ENCODE assay signal across 11 mouse cellular contexts in the genomic region with DNA sequence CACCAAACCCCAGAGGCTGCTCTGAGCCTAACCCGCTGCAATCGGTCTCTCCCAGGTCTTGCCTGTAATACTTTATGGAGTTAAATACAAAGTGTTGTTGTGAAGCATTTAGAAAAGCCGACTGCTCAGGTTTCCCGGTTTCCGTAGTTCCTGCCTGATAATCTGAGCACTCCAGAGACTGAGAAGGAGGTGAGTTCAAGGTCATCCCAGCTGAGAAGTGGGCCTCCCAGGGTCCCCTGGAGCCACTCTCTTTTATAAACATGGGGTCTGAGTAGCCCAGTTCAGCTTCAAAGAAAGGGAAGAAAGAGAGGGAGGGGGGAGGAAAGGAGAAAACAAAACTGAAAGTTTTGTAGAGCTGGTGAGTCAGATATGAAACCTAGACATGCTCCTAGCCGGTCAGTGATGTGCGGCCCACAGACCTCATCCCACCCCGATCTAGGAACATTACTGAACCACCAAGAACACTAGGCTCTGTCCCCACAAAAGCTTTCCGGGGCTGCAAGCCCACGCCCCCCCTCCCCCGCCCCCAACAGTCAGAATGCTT. TPM values are rescaled to one million over a fixed set of nuclear protein-coding genes. Genes with fewer than 3 reads are reported as not detected.
DNase-seq lines count a peak whose midpoint lies in the region; ATAC-seq lines count a peak whose summit lies in the region.
"Had no signal": no experiment of that assay in that cellular context is flagged by ENCODE, and none has a peak within 500 bp of the region (broad histone marks: within the 10 kb centered on the region; RNA-seq: fewer than 3 reads in every experiment).

TSS of gene Zbtb12 (plus strand) at position 148 of the 544 bp plus-strand sequence.

- H3K4me1 ChIP-seq in heart, embryonic 10.5 days = peaks cover 25% of the 10 kb centered on the region
- H3K4me1 ChIP-seq in midbrain, embryonic 16.5 days (ENCODE audit: control insufficient read depth, insufficient read depth, low read length) = no peaks in the 10 kb centered on the region
- H3K4me1 ChIP-seq in midbrain, embryonic 14.5 days (ENCODE audit: control insufficient read depth, insufficient read depth, low read length) = no peaks in the 10 kb centered on the region
- H3K4me1 ChIP-seq in neural tube, embryonic 15.5 days = no peaks in the 10 kb centered on the region

- peaks cover 22% of the 10 kb centered on the region; the same call in 1 of the 2 replicates for H3K27me3 ChIP-seq in heart, embryonic 10.5 days (ENCODE audit: insufficient read depth, poor library complexity, severe bottlenecking)
- H3K27me3 ChIP-seq in midbrain, embryonic 16.5 days (ENCODE audit: control insufficient read depth, insufficient read depth, low read depth, low read length) = peaks cover 4% of the 10 kb centered on the region; the same call in 1 of the 2 replicates
- no peaks in the 10 kb centered on the region for H3K27me3 ChIP-seq in midbrain, embryonic 14.5 days (ENCODE audit: control insufficient read depth, insufficient read depth, low read length)
- H3K27me3 ChIP-seq in neural tube, embryonic 15.5 days (replicated peaks) = peaks cover 8% of the 10 kb centered on the region; the same call in 1 of the 2 replicates

- no peak within 1 kb of the TSS for H3K9ac ChIP-seq in midbrain, embryonic 16.5 days (ENCODE audit: low read depth, low read length)
- no peak within 1 kb of the TSS for H3K9ac ChIP-seq in midbrain, embryonic 14.5 days (replicated peaks; ENCODE audit: low read length)
- no peak within 1 kb of the TSS for H3K9ac ChIP-seq in neural tube, embryonic 15.5 days (replicated peaks)

- H3K9me3 ChIP-seq in heart, embryonic 10.5 days = no peaks in the 10 kb centered on the region
- no peaks in the 10 kb centered on the region for H3K9me3 ChIP-seq in midbrain, embryonic 16.5 days (replicated peaks; ENCODE audit: control insufficient read depth, low read length, poor library complexity, severe bottlenecking)
- no peaks in the 10 kb centered on the region for H3K9me3 ChIP-seq in midbrain, embryonic 14.5 days (ENCODE audit: control insufficient read depth, low read length)
- H3K9me3 ChIP-seq in neural tube, embryonic 15.5 days (replicated peaks) = no peaks in the 10 kb centered on the region

- ATAC-seq in midbrain, embryonic 16.5 days = no peak
- no peak for ATAC-seq in midbrain, embryonic 14.5 days (ENCODE audit: low FRiP score, low TSS enrichment)
- ATAC-seq in common myeloid progenitor, adult 5-6 weeks (replicated peaks; ENCODE audit: low read depth, poor library complexity, severe bottlenecking) = peak; percentile 45; the same call in 1 of the 2 replicates
- no peak for ATAC-seq in neural tube, embryonic 15.5 days (ENCODE audit: low FRiP score)
- no peak for ATAC-seq in cerebellum, adult (ENCODE audit: insufficient number of reproducible peaks, low FRiP score, low TSS enrichment)

- H3K4me3 ChIP-seq in heart, embryonic 10.5 days = no peak within 1 kb of the TSS
- no peak within 1 kb of the TSS for H3K4me3 ChIP-seq in midbrain, embryonic 16.5 days (ENCODE audit: low read depth, low read length)
- H3K4me3 ChIP-seq in midbrain, embryonic 14.5 days (replicated peaks; ENCODE audit: low read depth, low read length) = no peak within 1 kb of the TSS
- H3K4me3 ChIP-seq in neural tube, embryonic 15.5 days (replicated peaks) = no peak within 1 kb of the TSS
- H3K4me3 ChIP-seq: left cerebral cortex, adult 2 months had no signal

- no peak within 1 kb of the TSS for H3K4me2 ChIP-seq in midbrain, embryonic 16.5 days (ENCODE audit: low read length)
- H3K4me2 ChIP-seq in midbrain, embryonic 14.5 days (ENCODE audit: low read length) = no peak within 1 kb of the TSS
- no peak within 1 kb of the TSS for H3K4me2 ChIP-seq in neural tube, embryonic 15.5 days

- no peaks in the 10 kb centered on the region for H3K36me3 ChIP-seq in heart, embryonic 10.5 days
- no peaks in the 10 kb centered on the region for H3K36me3 ChIP-seq in midbrain, embryonic 16.5 days (ENCODE audit: control insufficient read depth, insufficient read depth, low read length)
- H3K36me3 ChIP-seq in midbrain, embryonic 14.5 days (ENCODE audit: control insufficient read depth, insufficient read depth, low read length) = no peaks in the 10 kb centered on the region
- H3K36me3 ChIP-seq in neural tube, embryonic 15.5 days = no peaks in the 10 kb centered on the region

- WGBS in heart, embryonic 10.5 days = 60% methylated on average over 11 of the region's 11 CpGs
- 70% methylated on average over 11 of the region's 11 CpGs for WGBS in midbrain, embryonic 16.5 days
- 72% methylated on average over 11 of the region's 11 CpGs for WGBS in midbrain, embryonic 14.5 days
- 71% methylated on average over 11 of the region's 11 CpGs for WGBS in neural tube, embryonic 15.5 days

- DNase-seq in heart, embryonic 10.5 days (ENCODE audit: low spot score) = no peak
- DNase-seq in heart, postnatal 10 days = no peak
- no peak for DNase-seq in midbrain, embryonic 14.5 days
- no peak for DNase-seq in kidney, adult 11 months
- DNase-seq: lung, postnatal 36 days; right cerebral cortex, postnatal 14 days had no signal

- intact Hi-C loops in heart, postnatal 10 days (cut with DNase I) = no loop called here

- H3K27ac ChIP-seq in heart, embryonic 10.5 days = peak within 1 kb of the TSS; percentile 52
- H3K27ac ChIP-seq in midbrain, embryonic 16.5 days (ENCODE audit: low read length) = no peak within 1 kb of the TSS
- no peak within 1 kb of the TSS for H3K27ac ChIP-seq in midbrain, embryonic 14.5 days (replicated peaks; ENCODE audit: low read depth, low read length)
- no peak within 1 kb of the TSS for H3K27ac ChIP-seq in neural tube, embryonic 15.5 days (replicated peaks)
- H3K27ac ChIP-seq: left cerebral cortex, adult 2 months had no signal

RNA-seq across cellular contexts. Expression of gene Zbtb12, which starts in this region (rescaled TPM):
- polyA plus RNA-seq in heart, embryonic 10.5 days (2016; fragmentation: Nextera tagmentation; extraction: Ambion mirVana) = 2.2 and 4.1 TPM in 2 replicates
- total RNA-seq in heart, postnatal 10 days (2021) = 1 to 10 TPM; 5.5 to 9.3 TPM
- polyA plus RNA-seq in midbrain, embryonic 16.5 days (2015; fragmentation: Nextera tagmentation; extraction: Ambion mirVana) = 12.4 and 13.1 TPM in 2 replicates
- 3.0 and 6.8 TPM in 2 replicates for polyA plus RNA-seq in midbrain, embryonic 14.5 days (2014; fragmentation: Nextera tagmentation; extraction: Ambion mirVana)
- 11.1 and 16.2 TPM in 2 replicates for total RNA-seq in common myeloid progenitor, adult 5-6 weeks (2017)
- 9.6 and 10.6 TPM in 2 replicates for polyA plus RNA-seq in neural tube, embryonic 15.5 days (2015; fragmentation: Nextera tagmentation; extraction: Ambion mirVana)
